Mouse (Mus musculus) CH12.LX (cell line): ENCODE data around the gene Ywhag. TPM values are rescaled to one million over a fixed set of nuclear protein-coding genes. Genes with fewer than 3 reads are reported as not detected.

Experiments used
- DNase-seq: peaks from one replicate; pipeline ENCODE4 v3.0.0-alpha.2; 2013; ENCODE audit errors: extremely low read depth
- H3K27ac ChIP-seq: 2 replicates; pipeline ENCODE4 v1.5.1; 2012; ENCODE audit warnings: low read depth, mild to moderate bottlenecking, control low read depth, moderate library complexity; ENCODE audit not compliant: insufficient read depth
- H3K27me3 ChIP-seq: replicated peaks from 2 replicates; pipeline ENCODE3; 2012; ENCODE audit warnings: inconsistent platforms
- H3K36me3 ChIP-seq, 2 experiments: replicated peaks in 1 of 2; 2 replicates each; pipeline versions ENCODE3 to v1.6.1; 2012; ENCODE audit warnings: inconsistent platforms in 1 of 2, low read length in 1 of 2, mild to moderate bottlenecking in 1 of 2, mixed read lengths in 1 of 2, moderate library complexity in 1 of 2; ENCODE audit not compliant: control insufficient read depth in 1 of 2, insufficient read depth in 1 of 2
- H3K4me1 ChIP-seq, 2 experiments: 2 replicates each; pipeline ENCODE4 v1.6.1; 2012; ENCODE audit warnings: inconsistent platforms in 1 of 2, moderate library complexity in 1 of 2; ENCODE audit not compliant: insufficient read depth in 2 of 2, control insufficient read depth in 1 of 2
- H3K4me2 ChIP-seq: 2 replicates; pipeline ENCODE4 v1.6.1; 2012; ENCODE audit warnings: low read depth, mild to moderate bottlenecking, control low read depth; ENCODE audit not compliant: poor library complexity, insufficient read depth, severe bottlenecking
- H3K4me3 ChIP-seq, 3 experiments: fragments of 150-350 bp in 1 of 3; sonication (generic) in 1 of 3; replicated peaks in 1 of 3; 2 replicates each; pipeline versions ENCODE3 to v1.5.1; 2011 to 2012; ENCODE audit warnings: low read depth in 2 of 3, low read length in 2 of 3, mild to moderate bottlenecking in 2 of 3, moderate library complexity in 2 of 3, control low read depth in 1 of 3, improper control_type of control experiment in 1 of 3, inconsistent platforms in 1 of 3, mixed read lengths in 1 of 3; ENCODE audit not compliant: poor library complexity in 1 of 3
- H3K79me2 ChIP-seq: replicated peaks from 2 replicates; pipeline ENCODE4 v1.6.1; 2012; ENCODE audit warnings: mild to moderate bottlenecking, moderate library complexity; ENCODE audit not compliant: control insufficient read depth, poor library complexity, insufficient read depth, severe bottlenecking; ENCODE audit errors: extremely low read depth
- H3K9ac ChIP-seq: 2 replicates; pipeline ENCODE4 v1.6.1; 2012; ENCODE audit warnings: low read depth, mild to moderate bottlenecking, control low read depth, moderate library complexity; ENCODE audit not compliant: insufficient read depth
- H3K9me3 ChIP-seq: replicated peaks from 2 replicates; pipeline ENCODE3; 2012; ENCODE audit warnings: low read length, inconsistent platforms, mixed read lengths
- BHLHE40 ChIP-seq: IDR thresholded peaks from 2 replicates; pipeline ENCODE4 v1.6.1; 2011; ENCODE audit warnings: mild to moderate bottlenecking, low read depth, low read length, improper control_type of control experiment
- CHD1 ChIP-seq: IDR thresholded peaks from 2 replicates; pipeline ENCODE4 v1.6.1; 2012; ENCODE audit warnings: low read depth, low read length, improper control_type of control experiment, inconsistent platforms
- CHD2 ChIP-seq: IDR thresholded peaks from 2 replicates; pipeline ENCODE4 v1.6.1; 2011; ENCODE audit warnings: low read length, improper control_type of control experiment
- CTCF ChIP-seq, 2 experiments: IDR thresholded peaks in 1 of 2; conservative IDR thresholded peaks in 1 of 2; 2 replicates each; pipeline ENCODE4 v1.5.1; 2011 to 2012; ENCODE audit warnings: low read depth in 2 of 2, low read length in 2 of 2, improper control_type of control experiment in 1 of 2, inconsistent platforms in 1 of 2, mild to moderate bottlenecking in 1 of 2, moderate library complexity in 1 of 2
- GABPA ChIP-seq: IDR thresholded peaks from 2 replicates; pipeline ENCODE4 v1.6.1; 2012; ENCODE audit warnings: low read depth, low read length, improper control_type of control experiment, inconsistent platforms; ENCODE audit not compliant: insufficient replicate concordance
- JUN ChIP-seq: IDR thresholded peaks from 2 replicates; pipeline ENCODE4 v1.6.1; 2011; ENCODE audit warnings: low read depth, mild to moderate bottlenecking, low read length, improper control_type of control experiment, moderate library complexity; ENCODE audit not compliant: insufficient read depth
- JUND ChIP-seq: conservative IDR thresholded peaks from 2 replicates; pipeline ENCODE4 v1.6.1; 2011; ENCODE audit warnings: low read depth, low read length, improper control_type of control experiment
- KAT2A ChIP-seq: IDR thresholded peaks from 2 replicates; pipeline ENCODE4 v1.6.1; 2012; ENCODE audit warnings: low read length, improper control_type of control experiment, inconsistent platforms; ENCODE audit not compliant: insufficient replicate concordance
- MAFK ChIP-seq: IDR thresholded peaks from 2 replicates; pipeline ENCODE4 v1.6.1; 2011; ENCODE audit warnings: low read length, improper control_type of control experiment; ENCODE audit not compliant: insufficient replicate concordance
- MYC ChIP-seq: IDR thresholded peaks from 2 replicates; pipeline ENCODE4 v1.6.1; 2011; ENCODE audit warnings: low read depth, mild to moderate bottlenecking, improper control_type of control experiment, low read length
- NRF1 ChIP-seq: IDR thresholded peaks from 2 replicates; pipeline ENCODE4 v1.6.1; 2014; ENCODE audit warnings: low read depth, mild to moderate bottlenecking, inconsistent platforms, low read length, improper control_type of control experiment, moderate library complexity
- RAD21 ChIP-seq: IDR thresholded peaks from 2 replicates; pipeline ENCODE4 v1.6.1; 2011; ENCODE audit warnings: low read depth, mild to moderate bottlenecking, low read length, improper control_type of control experiment, moderate library complexity
- RCOR1 ChIP-seq: conservative IDR thresholded peaks from 2 replicates; pipeline ENCODE4 v1.6.1; 2012; ENCODE audit warnings: low read depth, mild to moderate bottlenecking, inconsistent platforms, low read length, improper control_type of control experiment
- SIN3A ChIP-seq: IDR thresholded peaks from 2 replicates; pipeline ENCODE4 v1.6.1; 2012; ENCODE audit warnings: low read length, improper control_type of control experiment, inconsistent platforms
- TBP ChIP-seq: conservative IDR thresholded peaks from 2 replicates; pipeline ENCODE4 v1.6.1; 2011; ENCODE audit warnings: low read depth, low read length, improper control_type of control experiment
- USF1 ChIP-seq: IDR thresholded peaks from 2 replicates; pipeline ENCODE4 v1.6.1; 2014; ENCODE audit warnings: low read depth, mild to moderate bottlenecking, inconsistent platforms, low read length, improper control_type of control experiment
- USF2 ChIP-seq: conservative IDR thresholded peaks from 2 replicates; pipeline ENCODE4 v1.6.1; 2011; ENCODE audit warnings: low read depth, low read length, improper control_type of control experiment
- ZC3H11A ChIP-seq: IDR thresholded peaks from 2 replicates; pipeline ENCODE4 v1.6.1; 2012; ENCODE audit warnings: low read depth, mild to moderate bottlenecking, inconsistent platforms, low read length, improper control_type of control experiment
- dilution Hi-C: fragments of 300-500 bp; cut with MboI; formaldehyde crosslinking; loops from 2 replicates; pipeline ENCODE4 v1.14.3; 2020; ENCODE audit warnings: low sequenced_read_pairs; ENCODE audit not compliant: extremely low pct_unique_long_range_greater_than_20kb, extremely low pct_ligation_motif_present
- in situ Hi-C: fragments of 300-500 bp; cut with MboI; formaldehyde crosslinking; loops from 3 replicates; pipeline ENCODE4 v1.14.3; 2019; ENCODE audit warnings: low sequenced_read_pairs, low pct_ligation_motif_present, low pct_unique_long_range_greater_than_20kb, mixed read lengths
- polyA plus RNA-seq: library from polyadenylated mRNA; unstranded; fragments of >175 nt; gene quantifications from 2 replicates; pipeline ENCODE4 v1.2.1, GENCODE M21; 2012; ENCODE audit warnings: low read depth; ENCODE audit not compliant: insufficient read length
- total RNA-seq, 2 experiments: library from RNA; depleted of rRNA; stranded (reverse); fragments of 300-350 nt in 1 of 2; fragments of >200 nt in 1 of 2; gene quantifications; 2 replicates each; pipeline ENCODE4 v1.2.3; 2012 to 2014

Ywhag gene
- total and polyA plus RNA-seq, 3 experiments: 55.3 to 239 (median 77.3) TPM

GRCm38 (mm10) chr5:135907256-135907655 is 27.2 kb downstream of the Ywhag start:
- dilution Hi-C loops: no loop called here
- no peak for TF ChIP-seq RAD21
- TF ChIP-seq, all 38 proteins: peak for 0
- H3K27ac ChIP-seq: no peak overlapping the region
- peaks cover 37% of the 10 kb centered on the region for H3K79me2 ChIP-seq
- H3K4me2 ChIP-seq: no peak overlapping the region
- no peaks in the 10 kb centered on the region for H3K9me3 ChIP-seq
- no peak for DNase-seq
- H3K36me3 ChIP-seq: peaks cover 55 to 84% of the 10 kb centered on the region in 2 experiments
- peaks cover 0 to 18% of the 10 kb centered on the region in 2 experiments; a peak in 2 of 4 replicates for H3K4me1 ChIP-seq
- no peak overlapping the region for H3K9ac ChIP-seq
- H3K4me3 ChIP-seq: no peak overlapping the region
- no peaks in the 10 kb centered on the region for H3K27me3 ChIP-seq
- in situ Hi-C loops: loop anchor here (5.0 kb wide), 1 partner anchor 55 kb away; no protein-coding TSS in a partner anchor

- Histone ChIP-seq H3K4me3 (no peak overlapping the region), H3K4me2 (no peak overlapping the region), H3K9me3 (no peaks in the 10 kb centered on the region), H3K9ac (no peak overlapping the region), H3K79me2 (peaks cover 33% of the 10 kb centered on the region), H3K27ac (no peak overlapping the region), H3K27me3 (no peaks in the 10 kb centered on the region), H3K4me1 (peaks cover 0 to 20% of the 10 kb centered on the region in 2 experiments; a peak in 2 of 4 replicates), H3K36me3 (peaks cover 52 to 80% of the 10 kb centered on the region in 2 experiments)
- dilution Hi-C loops: no loop called here
- in situ Hi-C loops: loop anchor here (5.0 kb wide), 1 partner anchor 55 kb away; no protein-coding TSS in a partner anchor
- TF ChIP-seq CHD1: no peak
- TF ChIP-seq MYC: no peak
- no peak for TF ChIP-seq RCOR1
- TF ChIP-seq CHD2: no peak
- no peak for TF ChIP-seq ZC3H11A
- TF ChIP-seq USF2: no peak
- no peak for TF ChIP-seq SIN3A
- TF ChIP-seq USF1: no peak
- TF ChIP-seq CTCF (conservative IDR thresholded peaks at IDR 0.05 in 1 of 2, IDR thresholded peaks at IDR 0.05 in 1 of 2; ENCODE audit: low read depth in 2 of 2, low read length in 2 of 2): no peak
- TF ChIP-seq GABPA: no peak
- TF ChIP-seq KAT2A: no peak
- no peak for TF ChIP-seq JUN
- no peak for TF ChIP-seq MAFK
- no peak for TF ChIP-seq JUND
- TF ChIP-seq NRF1: no peak
- no peak for TF ChIP-seq BHLHE40
- TF ChIP-seq TBP: no peak
- DNase-seq: no peak
Measured at GRCm38 (mm10) chr5:135906846-135907245, 27.6 kb downstream of the Ywhag start.
